Comparison of ENCODE assay signal across 24 mouse cellular contexts in the genomic region with DNA sequence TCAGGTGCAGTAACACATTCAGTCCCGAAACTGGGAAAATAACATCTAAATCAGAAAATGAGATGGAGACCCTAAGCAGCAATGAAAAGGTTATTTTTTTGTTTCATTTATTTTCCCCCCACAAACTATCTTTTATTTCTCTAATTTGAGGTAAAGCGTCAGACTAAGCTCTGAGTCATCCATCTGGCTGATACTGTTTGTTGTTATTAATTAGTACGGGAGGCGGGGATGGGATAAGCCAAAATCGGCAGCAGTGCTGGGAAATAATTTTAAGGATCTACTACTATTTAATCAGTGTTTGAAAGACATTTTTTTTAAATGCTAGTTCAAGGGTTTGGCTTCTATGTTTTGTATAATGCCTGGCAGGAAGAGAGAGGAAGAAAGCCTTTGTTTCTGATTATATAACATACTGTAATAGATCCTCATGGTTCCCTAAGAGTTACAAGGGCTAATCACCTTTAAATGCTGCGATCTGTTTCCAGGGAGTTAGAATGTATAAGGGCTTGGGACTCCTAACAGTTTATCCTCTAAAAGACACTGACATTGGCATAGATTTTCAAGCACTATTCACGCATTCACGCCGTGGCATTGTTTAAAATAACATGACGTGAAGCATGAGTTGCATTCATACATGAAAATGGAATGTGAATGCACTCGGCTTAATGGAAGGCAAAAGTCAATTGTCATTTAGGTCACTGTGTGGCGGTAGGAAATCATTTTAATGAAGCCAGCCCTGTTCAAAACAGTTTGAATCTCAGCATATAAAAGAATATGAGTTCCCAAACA.
DNase-seq lines count a peak whose midpoint lies in the region; ATAC-seq and TF ChIP-seq lines count a peak whose summit lies in the region.
"Had no signal": no experiment of that assay in that cellular context is flagged by ENCODE, and none has a peak within 500 bp of the region (broad histone marks: within the 10 kb centered on the region; RNA-seq: fewer than 3 reads in every experiment).

No protein-coding gene starts in this region.

- H3K4me2 ChIP-seq in hindbrain, embryonic 14.5 days (replicated peaks) = no peak overlapping the region
- no peak overlapping the region for H3K4me2 ChIP-seq in hindbrain, embryonic 11.5 days (replicated peaks; ENCODE audit: low read depth, low read length)
- H3K4me2 ChIP-seq in midbrain, embryonic 14.5 days (ENCODE audit: low read length) = no peak overlapping the region
- H3K4me2 ChIP-seq in forebrain, postnatal 0 days (ENCODE audit: low read depth) = no peak overlapping the region
- H3K4me2 ChIP-seq: embryonic facial prominence, embryonic 13.5 days; heart, embryonic 11.5 days; liver, embryonic 13.5 days; neural tube, embryonic 12.5 days had no signal

- no peak; the same call in 1 of the 2 replicates for ATAC-seq in hindbrain, embryonic 14.5 days (ENCODE audit: low FRiP score)
- ATAC-seq in hindbrain, embryonic 11.5 days (ENCODE audit: low FRiP score) = no peak
- ATAC-seq in midbrain, embryonic 14.5 days (ENCODE audit: low FRiP score, low TSS enrichment) = no peak
- peak; percentile 48; the same call in 1 of the 2 replicates for ATAC-seq in forebrain, postnatal 0 days
- ATAC-seq: activated CD4-positive, CD25-positive, alpha-beta regulatory T cell, adult 4 months; intestine, postnatal 0 days had no signal

- no peak overlapping the region for H3K4me3 ChIP-seq in hindbrain, embryonic 14.5 days (replicated peaks; ENCODE audit: low read length)
- no peak overlapping the region for H3K4me3 ChIP-seq in hindbrain, embryonic 11.5 days (ENCODE audit: low read depth, low read length)
- no peak overlapping the region for H3K4me3 ChIP-seq in midbrain, embryonic 14.5 days (replicated peaks; ENCODE audit: low read depth, low read length)
- no peak overlapping the region for H3K4me3 ChIP-seq in midbrain, embryonic 10.5 days
- no peak overlapping the region for H3K4me3 ChIP-seq in forebrain, postnatal 0 days (ENCODE audit: low read depth, low read length)
- H3K4me3 ChIP-seq: embryonic facial prominence, embryonic 13.5 days; erythroblast, embryonic 14.5 days; gastrocnemius, adult 2 months; layer of hippocampus, adult 2 months; liver, embryonic 13.5 days; megakaryocyte, embryonic 14.5 days; neural tube, embryonic 12.5 days had no signal

- TF ChIP-seq CTCF in forebrain, postnatal 0 days (IDR thresholded peaks at IDR 0.05; ENCODE audit: low read depth) = no peak

- H3K36me3 ChIP-seq in hindbrain, embryonic 14.5 days (replicated peaks; ENCODE audit: control insufficient read depth, insufficient read depth) = no peaks in the 10 kb centered on the region
- no peaks in the 10 kb centered on the region for H3K36me3 ChIP-seq in hindbrain, embryonic 11.5 days (ENCODE audit: control insufficient read depth, insufficient read depth, low read length)
- no peaks in the 10 kb centered on the region for H3K36me3 ChIP-seq in midbrain, embryonic 14.5 days (ENCODE audit: control insufficient read depth, insufficient read depth, low read length)
- no peaks in the 10 kb centered on the region for H3K36me3 ChIP-seq in midbrain, embryonic 10.5 days
- H3K36me3 ChIP-seq in forebrain, postnatal 0 days (ENCODE audit: insufficient read depth) = no peaks in the 10 kb centered on the region
- H3K36me3 ChIP-seq: embryonic facial prominence, embryonic 13.5 days; liver, embryonic 13.5 days; neural tube, embryonic 12.5 days had no signal

- peak; percentile 37 for DNase-seq in hindbrain, embryonic 14.5 days (ENCODE audit: low spot score)
- no peak for DNase-seq in hindbrain, embryonic 11.5 days (ENCODE audit: low spot score)
- peak; percentile 61 for DNase-seq in midbrain, embryonic 14.5 days
- no peak for DNase-seq in midbrain, embryonic 10.5 days (ENCODE audit: low spot score)
- peak; percentile 50 for DNase-seq in forebrain, postnatal 0 days
- DNase-seq in retina, postnatal 1 day = peak; percentile 79
- DNase-seq in left cerebral cortex, adult 11 months (ENCODE audit: low spot score) = no peak
- DNase-seq: adrenal gland, adult 8-10 months; cerebellum, postnatal 25 days; embryo, embryonic 11 days; gastrocnemius, adult 2 months; kidney, postnatal 25 days; layer of hippocampus, postnatal 36 days; liver, embryonic 13.5 days; lung, adult 2 months; lung, postnatal 36 days had no signal

- H3K4me1 ChIP-seq in hindbrain, embryonic 14.5 days (replicated peaks; ENCODE audit: control insufficient read depth, insufficient read depth, low read length) = 0 out of 2 replicates have a peak, but pooled peaks cover 5% of the 10 kb centered on the region
- H3K4me1 ChIP-seq in hindbrain, embryonic 11.5 days (replicated peaks; ENCODE audit: control insufficient read depth, insufficient read depth, low read length) = no peaks in the 10 kb centered on the region
- H3K4me1 ChIP-seq in midbrain, embryonic 14.5 days (ENCODE audit: control insufficient read depth, insufficient read depth, low read length) = 0 out of 2 replicates have a peak, but pooled peaks cover 4% of the 10 kb centered on the region
- H3K4me1 ChIP-seq in midbrain, embryonic 10.5 days = no peaks in the 10 kb centered on the region
- H3K4me1 ChIP-seq in forebrain, postnatal 0 days (ENCODE audit: insufficient read depth) = 0 out of 2 replicates have a peak, but pooled peaks cover 3% of the 10 kb centered on the region
- H3K4me1 ChIP-seq: embryonic facial prominence, embryonic 13.5 days; liver, embryonic 13.5 days; megakaryocyte, embryonic 14.5 days; neural tube, embryonic 12.5 days had no signal

- no peak overlapping the region for H3K9ac ChIP-seq in hindbrain, embryonic 14.5 days
- H3K9ac ChIP-seq in hindbrain, embryonic 11.5 days (ENCODE audit: low read depth, low read length) = no peak overlapping the region
- no peak overlapping the region for H3K9ac ChIP-seq in midbrain, embryonic 14.5 days (replicated peaks; ENCODE audit: low read length)
- H3K9ac ChIP-seq in forebrain, postnatal 0 days = no peak overlapping the region
- H3K9ac ChIP-seq: embryonic facial prominence, embryonic 13.5 days; liver, embryonic 13.5 days; neural tube, embryonic 12.5 days had no signal

- 60% methylated on average over 12 of the region's 12 CpGs for WGBS in hindbrain, embryonic 14.5 days
- WGBS in hindbrain, embryonic 11.5 days = 82% methylated on average over 12 of the region's 12 CpGs
- WGBS in midbrain, embryonic 14.5 days = 54% methylated on average over 12 of the region's 12 CpGs
- WGBS in midbrain, embryonic 10.5 days = 88% methylated on average over 12 of the region's 12 CpGs
- WGBS in forebrain, postnatal 0 days = 30% methylated on average over 12 of the region's 12 CpGs

- no peak overlapping the region for H3K27ac ChIP-seq in hindbrain, embryonic 14.5 days
- no peak overlapping the region for H3K27ac ChIP-seq in hindbrain, embryonic 11.5 days (ENCODE audit: low read depth, low read length)
- H3K27ac ChIP-seq in midbrain, embryonic 14.5 days (replicated peaks; ENCODE audit: low read depth, low read length) = peak overlapping the region; percentile 45; the same call in 1 of the 2 replicates
- H3K27ac ChIP-seq in midbrain, embryonic 10.5 days (replicated peaks) = no peak overlapping the region
- H3K27ac ChIP-seq in forebrain, postnatal 0 days (ENCODE audit: low read depth, low read length) = no peak overlapping the region
- H3K27ac ChIP-seq: embryonic facial prominence, embryonic 13.5 days; gastrocnemius, adult 2 months; layer of hippocampus, adult 2 months; liver, embryonic 13.5 days; neural tube, embryonic 12.5 days had no signal

- no peaks in the 10 kb centered on the region for H3K9me3 ChIP-seq in hindbrain, embryonic 14.5 days (ENCODE audit: control insufficient read depth, low read length)
- H3K9me3 ChIP-seq in hindbrain, embryonic 11.5 days (ENCODE audit: control insufficient read depth, low read length) = no peaks in the 10 kb centered on the region
- H3K9me3 ChIP-seq in midbrain, embryonic 14.5 days (ENCODE audit: control insufficient read depth, low read length) = no peaks in the 10 kb centered on the region
- H3K9me3 ChIP-seq in midbrain, embryonic 10.5 days (replicated peaks) = no peaks in the 10 kb centered on the region
- no peaks in the 10 kb centered on the region for H3K9me3 ChIP-seq in forebrain, postnatal 0 days (ENCODE audit: low read length)
- H3K9me3 ChIP-seq: embryonic facial prominence, embryonic 13.5 days; neural tube, embryonic 12.5 days had no signal

- H3K27me3 ChIP-seq in hindbrain, embryonic 14.5 days (ENCODE audit: control insufficient read depth, insufficient read depth, low read length) = no peaks in the 10 kb centered on the region
- H3K27me3 ChIP-seq in hindbrain, embryonic 11.5 days (ENCODE audit: control insufficient read depth, insufficient read depth, low read length) = no peaks in the 10 kb centered on the region
- H3K27me3 ChIP-seq in midbrain, embryonic 14.5 days (ENCODE audit: control insufficient read depth, insufficient read depth, low read length) = no peaks in the 10 kb centered on the region
- H3K27me3 ChIP-seq in midbrain, embryonic 10.5 days (ENCODE audit: low read depth, poor library complexity, severe bottlenecking) = no peaks in the 10 kb centered on the region
- no peaks in the 10 kb centered on the region for H3K27me3 ChIP-seq in forebrain, postnatal 0 days (ENCODE audit: insufficient read depth, low read length)
- H3K27me3 ChIP-seq: embryonic facial prominence, embryonic 13.5 days; liver, embryonic 13.5 days; megakaryocyte, embryonic 14.5 days; neural tube, embryonic 12.5 days had no signal

Comparison
In these comparisons a context has a peak if more than half of its experiments do, and no peak if none do; other contexts are left out.
1. DNase-seq: peak in hindbrain, embryonic 14.5 days (single experiment), midbrain, embryonic 14.5 days (single experiment), forebrain, postnatal 0 days (single experiment) and retina, postnatal 1 day (single experiment); none in hindbrain, embryonic 11.5 days (single experiment), midbrain, embryonic 10.5 days (single experiment) and left cerebral cortex, adult 11 months (single experiment).